Mouse (Mus musculus) CD8-positive naive resting alpha-beta T cell, adult 2 months (primary cell): ENCODE measurements around the gene Xrcc3.
A peak's percentile ranks its signal among the peaks of the same experiment; 100 is the strongest.

Experiments used
- DNase-seq, 2 experiments: peaks; one replicate each; pipeline ENCODE4 v3.0.0; 2022; ENCODE audit warnings: low read depth in 2 of 2, low spot score in 2 of 2

Gene Xrcc3

DNA sequence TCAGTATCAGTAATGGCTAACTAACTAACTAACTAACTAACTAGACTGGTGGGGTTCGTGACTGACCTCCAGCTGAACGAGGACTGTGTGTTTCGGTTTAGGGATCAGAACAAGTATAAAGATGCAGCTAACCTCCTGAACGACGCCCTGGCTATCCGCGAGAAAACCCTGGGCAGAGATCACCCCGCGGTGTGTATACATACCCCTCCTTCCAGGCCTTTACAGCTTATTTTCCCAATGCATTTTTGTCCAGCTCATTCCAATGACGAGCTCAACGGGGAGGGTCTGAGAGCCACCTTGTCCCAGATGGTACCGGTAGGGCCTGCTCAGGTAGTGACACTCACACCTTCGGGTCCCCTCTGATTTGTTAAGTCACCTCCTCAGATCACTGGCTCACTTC, 35.8 kb downstream of the Xrcc3 start:
- no peak for DNase-seq

DNA sequence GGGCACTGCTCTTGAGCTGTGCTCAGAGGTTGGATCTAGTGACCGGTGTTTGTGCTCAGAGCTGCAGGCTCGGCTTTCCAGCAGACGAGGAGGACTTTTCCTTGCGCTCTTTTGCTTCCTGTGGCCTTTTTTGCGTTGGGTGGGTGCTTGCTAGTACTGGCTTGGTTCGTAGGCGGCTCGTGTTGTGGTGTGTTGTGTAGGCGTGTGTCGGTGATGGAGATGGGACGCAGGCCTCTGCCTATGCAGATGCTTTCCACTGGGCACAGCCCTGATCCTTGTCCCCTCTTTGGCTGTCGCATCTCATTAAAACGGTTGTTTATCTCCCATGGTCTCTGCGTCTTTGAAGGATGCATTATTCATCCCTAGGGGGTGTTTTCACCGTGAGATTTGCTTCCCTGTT, 38.8 kb downstream of the Xrcc3 start:
- DNase-seq = no peak

- DNase-seq = no peak
These were observed 39.5 kb downstream of the Xrcc3 start for GRCm38 (mm10) chr12:111774156-111774555.

GRCm38 (mm10) chr12:111770651-111771050, 43.0 kb downstream of the Xrcc3 start:
- DNase-seq = no peak

- no peak for DNase-seq
These were observed 43.7 kb downstream of the Xrcc3 start for GRCm38 (mm10) chr12:111769816-111770577.

GRCm38 (mm10) chr12:111769306-111769705, 44.4 kb downstream of the Xrcc3 start:
- no peak for DNase-seq

DNA sequence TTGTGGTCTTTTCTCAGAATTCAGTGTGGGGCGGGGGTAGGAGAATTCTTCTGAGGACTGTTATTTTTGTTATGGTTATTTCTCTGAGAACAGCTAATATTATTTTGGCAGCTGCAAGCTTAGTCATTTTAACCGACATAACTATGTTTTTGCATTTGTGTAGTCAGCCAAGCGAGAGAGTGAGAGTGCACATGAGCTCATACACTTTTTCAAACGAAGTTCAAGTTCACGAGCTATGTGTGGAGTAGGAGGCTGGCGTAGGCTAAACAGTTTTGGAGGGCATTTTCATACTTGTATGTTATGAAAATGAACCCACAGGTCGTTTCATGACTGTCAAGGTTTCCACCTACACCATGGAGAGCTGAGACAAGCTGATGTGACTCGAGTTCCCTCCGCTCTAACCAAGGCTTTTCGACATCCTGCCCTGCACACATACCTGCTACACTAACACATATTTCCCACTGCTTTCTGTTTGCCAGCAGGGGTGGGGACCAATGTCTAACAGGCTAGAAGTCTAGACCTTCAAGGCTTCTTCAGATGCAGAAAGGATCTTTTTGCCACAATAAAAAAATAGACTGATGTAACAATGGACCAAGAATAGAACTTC, 45.2 kb downstream of the Xrcc3 start:
- no peak for DNase-seq

DNA sequence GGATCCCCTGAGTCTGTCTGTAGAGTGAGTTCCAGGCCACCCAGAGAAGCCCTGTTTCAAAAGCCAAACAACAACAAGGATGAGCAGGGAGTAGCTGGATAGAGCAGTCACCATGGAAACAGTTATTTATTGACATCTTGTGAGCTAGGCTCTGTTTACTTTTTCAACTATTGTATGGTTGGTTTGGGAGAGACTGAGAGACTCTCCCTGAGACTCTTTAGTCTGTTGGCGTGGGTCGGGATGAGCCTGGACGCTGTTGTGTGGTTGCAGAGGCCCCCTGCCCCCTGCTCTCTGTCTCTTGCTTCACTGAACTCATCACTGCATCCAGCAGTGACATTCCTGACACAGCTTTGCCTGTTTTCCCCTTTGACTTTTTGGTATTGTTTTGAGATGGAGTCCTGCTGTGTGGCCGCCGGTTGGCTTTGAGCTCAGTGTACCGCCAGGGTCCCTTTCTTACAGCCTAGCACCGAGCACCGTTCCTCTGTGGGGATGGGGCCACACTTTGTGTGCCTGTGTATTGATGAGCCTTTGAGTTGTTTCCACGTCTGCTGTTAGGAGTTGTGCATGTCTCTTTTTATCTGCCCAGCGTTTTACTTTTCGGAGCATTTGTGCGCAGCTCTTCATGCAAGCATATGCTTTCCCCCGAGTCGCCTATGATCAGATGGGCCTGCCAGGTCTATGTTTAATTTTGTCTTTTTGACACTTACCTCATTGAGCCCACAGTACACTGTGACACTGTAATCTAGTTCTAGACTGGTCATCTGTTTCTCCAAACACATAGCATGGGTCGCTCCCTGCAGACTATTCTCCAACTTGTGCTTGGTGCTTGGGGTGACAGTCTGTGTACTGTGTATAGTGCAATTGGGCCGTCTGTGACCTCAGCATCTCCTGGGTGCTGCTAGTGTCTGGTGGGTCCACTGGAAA, 47.1 kb downstream of the Xrcc3 start:
- no peak for DNase-seq

- no peak for DNase-seq
These were observed 50.9 kb downstream of the Xrcc3 start for GRCm38 (mm10) chr12:111762620-111763280.

- DNase-seq = no peak
These were observed 53.3 kb downstream of the Xrcc3 start for GRCm38 (mm10) chr12:111760306-111760908.

DNA sequence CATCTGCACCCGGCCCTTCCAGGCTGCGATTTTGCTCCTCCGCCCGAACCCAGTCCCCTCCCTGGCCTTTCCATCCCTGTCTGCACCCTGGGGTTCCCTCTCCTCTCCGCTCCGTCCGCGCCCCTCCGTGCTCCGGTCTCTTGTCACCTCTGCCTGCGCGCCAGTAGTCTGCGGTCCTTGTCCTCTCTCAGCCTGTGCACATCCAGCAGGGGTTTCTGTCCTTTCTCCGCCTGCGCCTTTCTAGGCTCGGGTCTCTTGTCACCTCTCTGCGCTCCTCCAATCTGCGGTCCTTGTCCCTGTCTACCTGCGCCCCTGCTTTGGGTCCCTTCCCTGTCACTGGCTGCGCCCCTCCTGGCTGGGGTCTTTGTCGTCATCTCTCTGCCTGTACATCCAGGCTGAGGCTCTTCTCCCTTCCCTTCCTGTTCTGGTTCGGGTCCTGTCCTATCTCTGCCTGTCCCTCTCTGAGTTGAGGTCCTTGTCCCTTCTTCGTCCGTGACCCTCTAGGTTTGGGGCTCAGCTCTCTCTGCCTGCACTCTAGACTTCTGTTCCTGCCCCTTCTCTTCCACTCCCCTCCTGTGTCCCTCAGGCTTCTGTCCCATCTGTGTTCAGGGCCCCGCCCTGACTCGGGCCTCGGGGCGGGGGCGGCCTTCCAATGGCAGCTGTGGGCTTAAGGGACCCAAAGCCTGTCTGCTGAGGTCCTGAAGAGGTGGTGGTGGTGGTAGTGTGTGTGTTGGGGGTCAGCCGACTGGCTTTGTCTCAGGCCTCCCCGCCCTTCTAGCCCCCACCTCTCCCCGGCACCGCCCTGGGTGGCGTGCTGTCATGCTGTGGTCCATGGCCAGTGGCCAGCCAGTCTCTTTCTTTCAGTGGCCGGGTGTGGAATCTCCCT, 54.3 kb downstream of the Xrcc3 start:
- DNase-seq = no peak

DNA sequence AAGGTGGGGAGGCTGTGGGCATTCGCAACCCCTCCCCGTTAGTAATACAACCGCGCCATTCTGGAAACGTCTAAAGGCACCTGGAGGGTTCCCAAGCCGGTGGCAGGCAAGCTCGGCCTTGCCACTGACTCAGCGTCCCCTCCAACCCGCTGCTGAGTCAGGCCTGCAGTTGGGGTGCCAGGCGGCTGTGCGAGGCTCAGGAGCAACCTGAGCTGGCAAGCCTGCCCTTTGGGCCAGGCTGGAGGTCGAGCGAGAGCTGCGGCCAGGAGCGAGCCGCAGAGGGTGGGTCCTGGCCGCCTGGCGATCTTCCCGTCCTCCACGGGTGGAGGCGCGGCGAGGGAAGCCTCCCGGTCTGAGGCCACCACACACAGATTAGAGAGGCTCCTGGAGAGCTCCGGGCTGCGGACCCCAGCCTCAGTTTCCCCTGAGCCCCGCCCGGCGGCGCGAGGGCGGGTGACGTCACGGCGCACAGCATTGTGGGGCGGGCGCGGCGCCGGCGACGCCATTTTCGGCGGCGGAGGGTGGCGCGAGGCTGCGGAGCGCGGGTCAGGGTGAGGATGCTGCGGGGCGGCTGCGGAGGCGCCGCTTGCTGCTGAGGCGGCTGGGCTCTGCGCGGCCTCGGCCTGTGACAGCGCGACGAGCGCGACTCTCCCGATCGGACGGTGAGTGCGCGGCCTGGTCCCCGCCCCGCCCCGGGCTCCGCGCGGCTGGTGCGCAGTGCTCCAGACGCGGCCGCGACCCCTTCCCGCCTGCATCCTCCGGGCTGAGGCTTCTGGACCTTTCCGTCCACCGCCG, 55.1 kb downstream of the Xrcc3 start, which contains the start of gene Klc1:
Gene Klc1 (plus strand): TSS at position 469 of the 795 bp plus-strand sequence.
- peak; percentile 50 to 63 for DNase-seq

DNA sequence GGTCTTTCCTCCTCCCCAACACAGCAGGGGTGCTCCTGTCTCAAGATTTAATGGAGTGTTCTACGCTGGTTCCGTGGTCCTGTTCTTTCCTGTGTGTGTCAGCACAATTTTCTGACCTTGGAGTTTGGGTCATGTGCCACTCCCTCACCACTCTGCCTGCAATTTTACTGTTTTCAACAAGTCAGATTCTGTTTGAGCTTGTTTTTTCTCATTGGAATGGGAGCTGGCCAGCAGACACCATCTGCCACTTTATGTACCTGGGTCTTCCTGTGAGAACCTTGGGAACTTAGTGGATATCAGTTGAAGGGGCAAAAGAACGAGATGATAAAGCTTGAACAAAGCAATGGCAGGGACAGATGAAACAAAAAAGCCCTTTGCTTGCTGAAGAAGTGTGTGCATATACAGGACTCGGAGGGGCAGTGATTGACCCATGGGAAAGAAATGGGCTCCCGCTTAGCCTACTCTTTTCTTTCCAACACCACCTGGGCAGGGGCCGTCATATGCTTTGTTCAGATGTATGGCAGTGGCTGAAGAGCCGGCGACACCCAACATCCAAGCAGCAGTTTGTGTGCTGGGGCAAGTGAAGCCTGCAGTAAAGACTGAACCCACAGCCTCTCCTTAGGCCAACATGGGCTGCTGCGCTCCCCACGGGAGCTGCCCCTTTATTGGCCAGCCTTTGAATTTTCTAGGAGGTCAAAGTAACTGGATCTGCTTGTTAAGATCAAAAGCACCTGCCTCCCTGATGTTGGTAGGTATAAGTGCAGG, 55.9 kb downstream of the Xrcc3 start:
- DNase-seq = peak in 1 of 2 experiments; percentile 2

DNA sequence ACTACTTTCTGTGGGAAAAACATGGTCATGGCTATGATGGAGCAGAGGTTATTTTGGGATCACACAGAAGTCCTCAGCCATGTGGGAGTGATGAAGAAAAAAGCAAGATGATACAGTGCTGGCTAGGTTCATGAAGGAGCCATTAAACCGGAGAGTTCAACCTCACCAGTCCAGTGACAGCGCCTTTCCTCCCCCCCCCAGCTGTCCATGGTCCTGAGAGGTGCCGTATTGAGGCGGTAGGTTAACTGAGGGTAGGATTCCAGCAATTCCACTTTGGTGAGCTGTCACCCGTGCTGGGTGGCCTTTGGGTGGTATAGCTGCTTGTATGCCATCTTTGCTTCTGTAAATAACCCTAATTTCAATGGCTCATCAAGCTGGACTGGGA, 57.0 kb downstream of the Xrcc3 start:
- DNase-seq = no peak

- DNase-seq = no peak
These were observed 57.5 kb downstream of the Xrcc3 start for GRCm38 (mm10) chr12:111756082-111756697.

GRCm38 (mm10) chr12:111755231-111755630, 58.4 kb downstream of the Xrcc3 start:
- DNase-seq = no peak

- no peak for DNase-seq
These were observed 59.0 kb downstream of the Xrcc3 start for GRCm38 (mm10) chr12:111754710-111755109.

- DNase-seq = no peak
These were observed 60.3 kb downstream of the Xrcc3 start for GRCm38 (mm10) chr12:111753347-111753746.
